In genomic region chr12:52702368-52702967, GRCm38 (mm10) we compare ENCODE assay signal across 13 mouse cellular contexts. TPM values are rescaled to one million over a fixed set of nuclear protein-coding genes. Genes with fewer than 3 reads are reported as not detected.
DNase-seq lines count a peak whose midpoint lies in the region; ATAC-seq and TF ChIP-seq lines count a peak whose summit lies in the region.
"Had no signal": no experiment of that assay in that cellular context is flagged by ENCODE, and none has a peak within 500 bp of the region (broad histone marks: within the 10 kb centered on the region; RNA-seq: fewer than 3 reads in every experiment).

No protein-coding gene starts in this region.

- H3K4me2 ChIP-seq in forebrain, embryonic 12.5 days, result peak overlapping the region; percentile 67
- H3K4me2 ChIP-seq in forebrain, postnatal 0 days (ENCODE audit: low read depth), result peak overlapping the region; percentile 61; the same call in 1 of the 2 replicates
- peak overlapping the region; percentile 30 for H3K4me2 ChIP-seq in intestine, postnatal 0 days (replicated peaks; ENCODE audit: low read depth)
- H3K4me2 ChIP-seq in neural tube, embryonic 14.5 days (ENCODE audit: low read depth, low read length), result peak overlapping the region; percentile 79

- DNase-seq in forebrain, embryonic 10.5 days (ENCODE audit: extremely low spot score, low spot score), result no peak
- DNase-seq in forebrain, postnatal 0 days, result no peak
- DNase-seq in heart, adult 11 months, result no peak
- no peak for DNase-seq in thymus, postnatal 10 days (ENCODE audit: low spot score in 2 of 2)
- DNase-seq: cerebellum, adult 11-12 months; heart, adult 2 months; heart, postnatal 14 days; thymus, postnatal 14 days had no signal

- 86% methylated on average over 12 of the region's 12 CpGs for WGBS in forebrain, embryonic 12.5 days
- 91% methylated on average over 12 of the region's 12 CpGs for WGBS in forebrain, embryonic 10.5 days
- WGBS in forebrain, postnatal 0 days, result 89% methylated on average over 12 of the region's 12 CpGs
- 42% methylated on average over 12 of the region's 12 CpGs for WGBS in intestine, postnatal 0 days
- 65% methylated on average over 12 of the region's 12 CpGs for WGBS in neural tube, embryonic 14.5 days

- no peak overlapping the region for H3K27ac ChIP-seq in forebrain, embryonic 12.5 days
- H3K27ac ChIP-seq in forebrain, embryonic 10.5 days, result no peak overlapping the region
- no peak overlapping the region for H3K27ac ChIP-seq in forebrain, postnatal 0 days (ENCODE audit: low read depth, low read length)
- no peak overlapping the region for H3K27ac ChIP-seq in intestine, postnatal 0 days (ENCODE audit: low read depth, low read length)
- peak overlapping the region; percentile 39; the same call in 1 of the 2 replicates for H3K27ac ChIP-seq in neural tube, embryonic 14.5 days (ENCODE audit: low read depth, low read length)
- H3K27ac ChIP-seq: heart, adult 2 months had no signal

- no peak for ATAC-seq in forebrain, embryonic 12.5 days (ENCODE audit: low FRiP score)
- ATAC-seq in forebrain, postnatal 0 days, result no peak
- peak; percentile 58 for ATAC-seq in intestine, postnatal 0 days
- ATAC-seq in neural tube, embryonic 14.5 days (ENCODE audit: low read depth), result no peak
- no peak for ATAC-seq in activated CD4-positive, CD25-positive, alpha-beta regulatory T cell, adult 4 months

- H3K36me3 ChIP-seq in forebrain, embryonic 12.5 days (replicated peaks), result no peaks in the 10 kb centered on the region
- H3K36me3 ChIP-seq in forebrain, embryonic 10.5 days (replicated peaks), result no peaks in the 10 kb centered on the region
- 0 out of 2 replicates have a peak, but pooled peaks cover 3% of the 10 kb centered on the region for H3K36me3 ChIP-seq in forebrain, postnatal 0 days (ENCODE audit: insufficient read depth)
- no peaks in the 10 kb centered on the region for H3K36me3 ChIP-seq in intestine, postnatal 0 days (ENCODE audit: control insufficient read depth, insufficient read depth)
- no peaks in the 10 kb centered on the region for H3K36me3 ChIP-seq in neural tube, embryonic 14.5 days (ENCODE audit: control insufficient read depth, insufficient read depth, low read length)

- H3K4me3 ChIP-seq in forebrain, embryonic 12.5 days (replicated peaks), result no peak overlapping the region
- H3K4me3 ChIP-seq in forebrain, embryonic 10.5 days, result no peak overlapping the region
- no peak overlapping the region for H3K4me3 ChIP-seq in forebrain, postnatal 0 days (ENCODE audit: low read depth, low read length)
- H3K4me3 ChIP-seq in intestine, postnatal 0 days (ENCODE audit: low read depth, low read length), result no peak overlapping the region
- H3K4me3 ChIP-seq in neural tube, embryonic 14.5 days (ENCODE audit: low read depth, low read length), result peak overlapping the region; percentile 58; the same call in 1 of the 2 replicates
- H3K4me3 ChIP-seq: heart, adult 2 months; megakaryocyte, embryonic 14.5 days had no signal

- no peak for TF ChIP-seq CTCF in forebrain, postnatal 0 days (IDR thresholded peaks at IDR 0.05; ENCODE audit: low read depth)
- no peak for TF ChIP-seq CTCF in intestine, postnatal 0 days (IDR thresholded peaks at IDR 0.05; ENCODE audit: low read depth)

- no peak overlapping the region for H3K9ac ChIP-seq in forebrain, embryonic 12.5 days
- no peak overlapping the region for H3K9ac ChIP-seq in forebrain, postnatal 0 days
- no peak overlapping the region for H3K9ac ChIP-seq in intestine, postnatal 0 days (ENCODE audit: low read depth, low read length)
- H3K9ac ChIP-seq in neural tube, embryonic 14.5 days (replicated peaks; ENCODE audit: low read depth, low read length), result no peak overlapping the region; the same call in 1 of the 2 replicates

- H3K27me3 ChIP-seq in forebrain, embryonic 12.5 days, result no peaks in the 10 kb centered on the region
- peaks cover 6% of the 10 kb centered on the region; the same call in 1 of the 2 replicates for H3K27me3 ChIP-seq in forebrain, embryonic 10.5 days (ENCODE audit: poor library complexity, severe bottlenecking)
- H3K27me3 ChIP-seq in forebrain, postnatal 0 days (ENCODE audit: insufficient read depth, low read length), result no peaks in the 10 kb centered on the region
- H3K27me3 ChIP-seq in intestine, postnatal 0 days (replicated peaks; ENCODE audit: control insufficient read depth, insufficient read depth, low read length), result no peaks in the 10 kb centered on the region
- H3K27me3 ChIP-seq in neural tube, embryonic 14.5 days (ENCODE audit: control insufficient read depth, insufficient read depth, low read length), result no peaks in the 10 kb centered on the region

- peaks cover 53% of the 10 kb centered on the region for H3K4me1 ChIP-seq in forebrain, embryonic 12.5 days
- peaks cover 46% of the 10 kb centered on the region for H3K4me1 ChIP-seq in forebrain, embryonic 10.5 days
- H3K4me1 ChIP-seq in forebrain, postnatal 0 days (ENCODE audit: insufficient read depth), result peaks cover 9% of the 10 kb centered on the region
- H3K4me1 ChIP-seq in intestine, postnatal 0 days (replicated peaks; ENCODE audit: control insufficient read depth, insufficient read depth, low read length), result peaks cover 7% of the 10 kb centered on the region
- H3K4me1 ChIP-seq in neural tube, embryonic 14.5 days (ENCODE audit: control insufficient read depth, insufficient read depth, low read length), result peaks cover 39% of the 10 kb centered on the region

- no peaks in the 10 kb centered on the region for H3K9me3 ChIP-seq in forebrain, embryonic 12.5 days
- H3K9me3 ChIP-seq in forebrain, embryonic 10.5 days, result no peaks in the 10 kb centered on the region
- no peaks in the 10 kb centered on the region for H3K9me3 ChIP-seq in forebrain, postnatal 0 days (ENCODE audit: low read length)
- no peaks in the 10 kb centered on the region for H3K9me3 ChIP-seq in intestine, postnatal 0 days (ENCODE audit: control insufficient read depth)
- no peaks in the 10 kb centered on the region for H3K9me3 ChIP-seq in neural tube, embryonic 14.5 days (ENCODE audit: control insufficient read depth, low read length)
- H3K9me3 ChIP-seq: megakaryocyte, embryonic 14.5 days had no signal

RNA-seq across cellular contexts. Expression of gene Akap6, which starts 3.3 kb away (rescaled TPM):
- 18.3 and 21.0 TPM in 2 replicates for polyA plus RNA-seq in forebrain, embryonic 12.5 days (2016; fragmentation: Nextera tagmentation; extraction: Ambion mirVana)
- polyA plus RNA-seq in forebrain, embryonic 10.5 days (2016; fragmentation: Nextera tagmentation; extraction: Ambion mirVana), result 2.1 and 3.0 TPM in 2 replicates
- total RNA-seq in forebrain, postnatal 0 days (2014; rRNA removed), result 58.9 and 68.9 TPM in 2 replicates
- polyA plus RNA-seq in forebrain, postnatal 0 days (2015; fragmentation: Nextera tagmentation; extraction: Ambion mirVana), result 7.2 and 14.4 TPM in 2 replicates
- polyA plus RNA-seq in intestine, postnatal 0 days (2015; fragmentation: Nextera tagmentation; extraction: Ambion mirVana), result 0.73 and 1.1 TPM in 2 replicates
- polyA plus RNA-seq in neural tube, embryonic 14.5 days (2014; fragmentation: Nextera tagmentation; extraction: Ambion mirVana), result 40.4 and 44.0 TPM in 2 replicates
- under 1 TPM; 0.06 to 0.08 TPM for polyA plus RNA-seq in activated CD4-positive, CD25-positive, alpha-beta regulatory T cell, adult 4 months (2017; shearing (Covaris generic))
